Mouse (Mus musculus): ENCODE measurements around the gene Prap1.

The Prap1 gene

GRCm38 (mm10) chr7:140092924-140093528 lies at the start of gene Prap1:
Prap1 (plus strand) TSS chr7:140093395.
- DNase-seq (ENCODE audit: low spot score in 2 of 2), result no peak

GRCm38 (mm10) chr7:140045546-140045945 lies 47.6 kb upstream of the Prap1 start:
- DNase-seq (ENCODE audit: low spot score in 2 of 2), result no peak

DNA sequence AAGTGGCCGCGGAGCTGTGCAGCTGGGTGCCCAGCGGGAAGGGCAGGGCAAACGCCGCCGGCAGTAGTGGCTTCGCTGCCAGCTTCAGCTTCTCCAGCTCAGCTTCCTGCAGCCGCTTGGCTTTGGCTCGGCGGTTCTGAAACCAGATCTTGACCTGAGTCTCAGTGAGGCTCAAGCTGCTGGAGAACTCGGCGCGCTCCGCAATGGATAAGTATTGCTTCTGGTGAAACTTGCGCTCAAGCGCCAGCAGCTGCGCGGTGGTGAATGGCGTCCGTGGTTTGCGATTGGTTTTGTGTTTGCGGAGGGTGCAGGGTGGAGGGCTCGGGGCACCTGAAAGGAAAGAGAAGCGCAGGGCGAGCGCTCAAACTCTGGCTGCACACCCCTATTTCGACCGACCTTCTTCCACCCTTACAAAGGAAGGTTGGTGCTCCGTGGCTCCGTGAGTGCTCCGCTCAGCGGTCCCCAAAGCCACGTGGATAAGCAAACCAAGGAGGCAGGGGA lies 45.3 kb upstream of the Prap1 start:
- no peak for DNase-seq (ENCODE audit: low spot score in 2 of 2)

- no peak for DNase-seq (ENCODE audit: low spot score in 2 of 2)
Observed at GRCm38 (mm10) chr7:140048361-140049114, 44.7 kb upstream of the Prap1 start, which contains the start of gene Msx3. Msx3 (minus strand) TSS chr7:140049089.

DNA sequence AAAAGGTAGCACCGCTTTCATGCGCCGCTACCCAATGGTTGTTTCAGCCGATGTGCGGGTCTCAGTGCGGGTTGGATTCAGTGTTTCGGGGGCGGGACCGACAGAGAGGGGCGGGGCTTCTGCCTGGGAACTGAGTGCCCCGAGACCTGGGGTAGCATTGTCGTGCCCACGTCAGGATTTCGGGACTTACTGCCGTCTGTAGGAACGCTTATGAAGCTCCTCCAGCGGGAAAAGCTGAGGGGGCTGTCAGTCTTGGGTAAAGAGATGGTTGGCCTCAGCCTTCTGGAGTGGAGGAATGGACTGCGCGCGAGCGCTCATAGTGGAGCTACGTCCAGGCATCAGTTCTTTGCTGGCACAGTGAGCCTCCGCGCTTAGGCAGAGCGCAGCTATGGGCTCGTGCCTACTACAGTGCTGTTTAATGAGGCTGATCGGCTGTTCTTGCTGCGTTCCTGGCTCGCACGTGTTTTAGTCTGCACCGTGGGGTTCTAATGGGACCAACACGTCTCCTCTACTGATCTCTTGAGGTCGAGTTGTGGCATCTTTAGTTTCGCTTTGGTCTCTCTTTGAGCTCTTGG lies 44.0 kb upstream of the Prap1 start:
- DNase-seq (ENCODE audit: low spot score in 2 of 2), result no peak

GRCm38 (mm10) chr7:140054124-140054523 lies 39.1 kb upstream of the Prap1 start:
- DNase-seq (ENCODE audit: low spot score in 2 of 2), result no peak

- DNase-seq (ENCODE audit: low spot score in 2 of 2), result no peak
Observed at GRCm38 (mm10) chr7:140057413-140058407, 35.5 kb upstream of the Prap1 start.

- DNase-seq (ENCODE audit: low spot score in 2 of 2), result no peak
Observed at GRCm38 (mm10) chr7:140058528-140058927, 34.7 kb upstream of the Prap1 start.

- no peak for DNase-seq (ENCODE audit: low spot score in 2 of 2)
Observed at GRCm38 (mm10) chr7:140059601-140060000, 33.6 kb upstream of the Prap1 start.

GRCm38 (mm10) chr7:140060936-140061831 lies 32.0 kb upstream of the Prap1 start:
- DNase-seq (ENCODE audit: low spot score in 2 of 2), result no peak

- no peak for DNase-seq (ENCODE audit: low spot score in 2 of 2)
Observed at GRCm38 (mm10) chr7:140061832-140062130, 31.4 kb upstream of the Prap1 start.

GRCm38 (mm10) chr7:140062307-140062706 lies 30.9 kb upstream of the Prap1 start:
- no peak for DNase-seq (ENCODE audit: low spot score in 2 of 2)

GRCm38 (mm10) chr7:140063092-140063491 lies 30.1 kb upstream of the Prap1 start:
- peak; percentile 57 to 76 for DNase-seq (ENCODE audit: low spot score in 2 of 2)

- DNase-seq (ENCODE audit: low spot score in 2 of 2), result no peak
Observed at GRCm38 (mm10) chr7:140067397-140067796, 25.8 kb upstream of the Prap1 start.

DNA sequence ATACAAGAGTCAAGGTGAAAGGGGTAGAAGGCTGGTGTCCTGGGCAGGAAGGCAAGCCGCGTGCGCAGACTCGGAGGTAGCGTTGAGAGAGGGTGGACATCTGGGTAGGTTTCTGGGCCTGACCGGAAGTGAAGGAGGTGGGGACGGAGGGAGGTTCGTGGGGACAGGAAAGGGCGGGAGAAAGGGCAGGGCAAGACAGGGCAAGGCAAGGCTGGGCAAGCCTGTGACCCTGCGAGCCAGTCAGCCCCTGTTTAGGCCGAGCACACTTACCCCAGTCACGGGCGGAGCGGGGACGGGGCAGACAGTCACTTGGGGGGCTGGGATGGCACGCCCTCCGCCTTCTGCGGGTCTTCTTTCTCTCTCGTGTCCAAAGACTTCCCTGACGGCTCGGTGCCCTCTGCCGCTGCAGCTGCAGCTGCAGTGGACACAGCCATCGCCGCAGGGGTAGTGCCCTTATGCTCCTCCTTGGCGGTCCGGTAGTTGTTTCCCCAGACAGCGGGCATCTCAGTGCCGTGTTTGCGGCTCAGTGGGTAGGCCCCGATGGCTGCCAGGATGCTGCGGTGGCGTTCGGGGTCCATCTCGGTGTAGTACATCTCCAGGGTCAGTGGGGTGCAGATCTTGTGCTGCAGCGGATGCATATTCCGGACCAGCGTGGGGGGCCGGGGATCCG lies 23.0 kb upstream of the Prap1 start:
- no peak for DNase-seq (ENCODE audit: low spot score in 2 of 2)

- no peak for DNase-seq (ENCODE audit: low spot score in 2 of 2)
Observed at GRCm38 (mm10) chr7:140077698-140078097, 15.5 kb upstream of the Prap1 start.

DNA sequence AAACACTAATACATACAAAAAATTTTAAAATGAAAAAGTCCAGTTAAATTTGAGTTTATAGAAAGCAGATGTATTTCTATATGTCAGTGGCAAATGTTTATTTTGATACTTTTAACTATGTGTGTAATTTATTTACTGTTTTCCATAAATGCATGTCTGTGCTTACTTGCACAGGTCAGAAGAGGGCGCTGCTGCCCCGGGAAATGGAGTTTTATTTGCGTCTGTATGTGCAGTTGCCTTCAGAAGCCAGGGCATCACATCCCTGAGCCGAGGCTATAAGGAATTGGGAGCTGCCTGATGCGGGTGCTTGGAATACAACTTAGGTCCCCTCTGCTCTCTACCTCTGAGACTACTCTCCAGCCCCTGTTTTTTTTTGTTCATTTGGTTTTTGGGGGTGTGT lies 14.5 kb upstream of the Prap1 start:
- DNase-seq (ENCODE audit: low spot score in 2 of 2), result peak in 1 of 2 experiments; percentile 68

GRCm38 (mm10) chr7:140080503-140081156 lies 12.6 kb upstream of the Prap1 start:
- DNase-seq (ENCODE audit: low spot score in 2 of 2), result peak; percentile 83 to 88

DNA sequence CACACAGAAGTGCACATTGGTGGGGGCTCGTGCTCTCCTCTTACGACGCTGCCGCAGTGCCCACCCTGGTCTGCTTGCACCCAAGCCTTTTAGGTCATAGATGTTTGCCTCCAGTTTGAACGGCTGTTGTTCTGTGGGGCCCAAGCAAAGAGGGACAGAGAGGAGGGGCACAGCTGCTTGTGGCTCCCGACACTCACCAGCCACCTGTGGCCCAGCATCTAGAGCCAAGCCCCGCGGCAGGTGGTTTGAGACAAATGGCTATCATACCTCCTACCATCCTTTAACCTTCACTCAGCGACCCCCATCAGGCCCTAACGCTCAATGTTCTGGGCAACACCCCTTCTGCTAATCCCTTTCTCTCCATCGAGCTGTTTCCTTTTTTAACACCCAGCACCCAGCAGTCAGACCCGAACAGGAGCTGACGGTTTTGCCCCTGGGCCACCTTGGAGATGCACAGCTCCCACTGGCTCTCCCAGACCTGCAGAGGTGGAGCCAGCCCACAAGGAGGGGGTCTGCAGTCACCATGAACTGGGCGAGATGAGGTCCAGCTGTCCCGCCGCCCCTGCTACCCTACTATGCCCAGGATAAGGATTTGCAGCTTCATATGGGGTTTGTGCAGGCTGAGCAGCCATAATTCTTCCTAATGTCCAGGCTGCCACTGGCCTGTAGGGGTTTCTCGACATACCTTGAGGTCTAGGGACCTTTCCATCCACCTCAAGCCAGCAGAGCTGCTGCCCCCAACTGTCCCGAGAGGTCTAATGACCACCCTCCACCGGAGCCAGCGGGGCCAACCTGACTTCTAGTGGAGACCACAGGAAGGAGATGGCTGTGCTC lies 11.6 kb upstream of the Prap1 start:
- no peak for DNase-seq (ENCODE audit: low spot score in 2 of 2)
